Mouse (Mus musculus) neural tube, embryonic 11.5 days (tissue): ENCODE measurements around the gene 1110065P20Rik. TPM values are rescaled to one million over a fixed set of nuclear protein-coding genes. Genes with fewer than 3 reads are reported as not detected.

Source experiments
- ATAC-seq: fragments of 200-750 bp; cut with Nextera tagmentation; 2 replicates; pipeline ENCODE4 v1.8.0; 2017; ENCODE audit warnings: moderate number of reproducible peaks, mild to moderate bottlenecking, moderate TSS enrichment, moderate library complexity; ENCODE audit not compliant: insufficient read depth, low FRiP score, low TSS enrichment
- DNase-seq: peaks from one replicate; pipeline ENCODE4 v3.0.0-alpha.2; 2015; ENCODE audit warnings: low spot score
- H3K27ac ChIP-seq: fragments of 300-500 bp; sonication (generic); 2 replicates; pipeline ENCODE4 v1.5.1; 2014; ENCODE audit warnings: low read depth, mild to moderate bottlenecking, low read length
- H3K27me3 ChIP-seq: fragments of 300-500 bp; sonication (generic); 2 replicates; pipeline ENCODE4 v1.6.1; 2014; ENCODE audit warnings: mild to moderate bottlenecking, low read length, mixed read lengths; ENCODE audit not compliant: control insufficient read depth, insufficient read depth
- H3K36me3 ChIP-seq: fragments of 300-500 bp; sonication (generic); 2 replicates; pipeline ENCODE4 v1.6.1; 2014; ENCODE audit warnings: mild to moderate bottlenecking, low read length, moderate library complexity, mixed read lengths; ENCODE audit not compliant: control insufficient read depth, insufficient read depth
- H3K4me1 ChIP-seq: fragments of 300-500 bp; sonication (generic); 2 replicates; pipeline ENCODE4 v1.6.1; 2014; ENCODE audit warnings: low read length, mixed read lengths; ENCODE audit not compliant: control insufficient read depth, insufficient read depth
- H3K4me2 ChIP-seq: fragments of 300-500 bp; sonication (generic); 2 replicates; pipeline ENCODE4 v1.6.1; 2014; ENCODE audit warnings: low read depth, mild to moderate bottlenecking, moderate library complexity
- H3K4me3 ChIP-seq: fragments of 300-500 bp; sonication (generic); 2 replicates; pipeline ENCODE4 v1.5.1; 2014; ENCODE audit warnings: low read depth, low read length
- H3K9ac ChIP-seq: fragments of 300-500 bp; sonication (generic); 2 replicates; pipeline ENCODE4 v1.6.1; 2014; ENCODE audit warnings: mild to moderate bottlenecking, low read length
- H3K9me3 ChIP-seq: fragments of 300-500 bp; sonication (generic); 2 replicates; pipeline ENCODE4 v1.6.1; 2016; ENCODE audit warnings: low read length; ENCODE audit not compliant: control insufficient read depth
- WGBS: fragments of 180-500 bp; shearing (Covaris S2); extraction: QIAGEN DNeasy Blood & Tissue Kit; methylation state at CpG from one replicate; pipeline ENCODE4 v1.1.7; 2014; 5-methylcytosine and 5-hydroxymethylcytosine counted together
- polyA plus RNA-seq: library from polyadenylated mRNA; unstranded; fragments of >200 nt; fragmentation: Nextera tagmentation; extraction: Ambion mirVana; gene quantifications from 2 replicates; pipeline ENCODE4 v1.2.1, GENCODE M21; 2014

The 1110065P20Rik gene
- polyA plus RNA-seq, 1 experiment from 2014 or later = 36.5 TPM

DNA sequence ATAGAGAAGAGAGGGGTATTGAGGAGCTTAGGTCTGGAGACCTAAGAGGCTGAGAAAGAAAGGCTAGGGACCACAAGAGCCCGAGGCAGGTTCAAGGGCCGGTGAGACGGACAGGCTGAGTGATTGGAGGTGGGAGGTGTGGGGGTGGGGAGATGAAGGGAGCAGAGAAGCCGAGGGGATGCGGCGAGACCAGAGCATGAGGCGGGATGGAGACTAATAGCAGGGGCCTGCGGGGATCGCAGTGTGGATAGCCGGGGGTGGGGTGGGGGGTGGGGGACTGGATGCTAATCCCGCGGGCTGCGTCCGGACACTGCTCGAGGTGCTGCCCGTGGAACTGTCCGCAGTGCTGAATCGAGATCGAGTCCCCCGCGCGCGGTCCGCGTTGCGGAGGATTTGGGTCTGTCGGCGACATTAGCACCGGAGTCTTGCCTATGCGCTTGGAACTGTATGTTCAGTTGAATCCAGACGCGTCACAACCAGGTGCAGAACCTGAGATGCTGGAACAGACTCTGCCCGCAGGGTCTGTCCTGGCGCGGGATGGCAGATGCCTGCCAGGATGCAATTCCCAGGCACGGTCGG, 31.2 kb upstream of the 1110065P20Rik start:
- Histone ChIP-seq H3K27me3 (peaks cover 26% of the 10 kb centered on the region), H3K36me3 (no peaks in the 10 kb centered on the region), H3K9ac (peak overlapping the region; percentile 40; the same call in 1 of the 2 replicates), H3K4me1 (peaks cover 2% of the 10 kb centered on the region; the same call in 1 of the 2 replicates), H3K4me2 (peak overlapping the region; percentile 53), H3K9me3 (no peaks in the 10 kb centered on the region), H3K27ac (0 out of 2 replicates have a peak overlapping the region, but pooled peaks have one; percentile 31), H3K4me3 (peak overlapping the region; percentile 40)
- peak; percentile 40 for ATAC-seq
- under 1% methylated on average over 36 of the region's 37 CpGs for WGBS
- DNase-seq = peak; percentile 60

DNA sequence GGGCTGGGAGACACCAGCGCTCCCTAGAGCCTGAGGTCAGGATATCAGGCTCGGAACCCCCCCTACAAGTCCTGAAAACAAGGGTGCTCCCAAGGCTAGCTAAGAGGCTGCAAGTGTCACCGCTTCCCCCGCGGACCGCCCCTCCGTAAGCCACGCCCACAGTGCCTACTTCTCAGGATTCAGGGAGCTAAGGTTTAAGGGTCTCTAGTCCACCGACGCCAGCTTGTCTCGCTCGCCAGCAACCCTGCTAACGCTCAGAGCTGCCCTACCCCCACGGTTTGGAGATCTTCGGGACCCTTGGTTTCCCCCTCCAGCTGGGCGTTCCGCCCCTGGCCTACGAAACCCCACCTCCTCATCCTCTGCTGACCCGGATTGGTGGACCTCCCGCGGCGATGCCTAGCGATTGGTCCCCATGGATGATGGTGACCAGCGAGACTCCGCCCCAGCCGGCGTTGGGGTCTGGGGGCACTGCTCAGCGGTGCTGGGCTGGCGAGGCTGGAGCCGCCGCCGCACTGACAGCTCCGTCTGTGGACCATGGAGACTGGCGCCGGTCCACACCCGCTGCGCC, 30.4 kb upstream of the 1110065P20Rik start:
- peak; percentile 93 for DNase-seq
- Histone ChIP-seq H3K9me3 (no peaks in the 10 kb centered on the region), H3K36me3 (no peaks in the 10 kb centered on the region), H3K4me1 (peaks cover 2% of the 10 kb centered on the region; the same call in 1 of the 2 replicates), H3K9ac (peak overlapping the region; percentile 19), H3K4me3 (peak overlapping the region; percentile 40), H3K4me2 (peak overlapping the region; percentile 53), H3K27me3 (peaks cover 26% of the 10 kb centered on the region), H3K27ac (peak overlapping the region; percentile 34; the same call in 1 of the 2 replicates)
- under 1% methylated on average over 37 of the region's 37 CpGs for WGBS
- peak; percentile 97 for ATAC-seq

DNA sequence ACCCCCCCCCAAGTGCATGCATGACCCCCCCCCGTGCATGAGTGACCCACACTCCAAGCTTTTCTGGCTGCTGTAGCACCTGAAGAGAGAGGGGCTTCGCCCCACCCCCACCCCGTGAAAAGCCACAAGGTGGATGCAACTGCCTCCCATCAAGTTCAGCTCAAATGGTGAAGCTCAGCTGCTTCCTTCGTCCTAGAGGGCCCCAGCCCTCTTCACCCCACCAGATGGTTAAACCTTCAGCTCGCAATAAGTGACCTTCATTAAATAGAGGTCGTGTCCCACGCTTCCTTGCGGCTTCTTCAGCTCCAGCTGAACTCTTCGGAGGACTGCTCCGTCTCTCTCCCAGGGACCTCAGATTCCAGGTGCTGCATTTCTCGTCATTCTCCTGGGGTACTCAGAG, 29.6 kb upstream of the 1110065P20Rik start, which contains the start of gene Epha10:
Gene Epha10, plus strand, starts transcription at position 301 of the 400 bp plus-strand sequence.
- ATAC-seq (no peak), DNase-seq (no peak)
- no peaks in the 10 kb centered on the region for H3K9me3 ChIP-seq
- peaks cover 24% of the 10 kb centered on the region for H3K27me3 ChIP-seq
- H3K4me2 ChIP-seq = peak within 1 kb of the TSS; percentile 53
- peak within 1 kb of the TSS; percentile 19 for H3K9ac ChIP-seq
- H3K27ac ChIP-seq = peak within 1 kb of the TSS; percentile 34; the same call in 1 of the 2 replicates
- peaks cover 2% of the 10 kb centered on the region; the same call in 1 of the 2 replicates for H3K4me1 ChIP-seq
- 2% methylated on average over 10 of the region's 11 CpGs for WGBS
- no peaks in the 10 kb centered on the region for H3K36me3 ChIP-seq
- H3K4me3 ChIP-seq = peak within 1 kb of the TSS; percentile 40

DNA sequence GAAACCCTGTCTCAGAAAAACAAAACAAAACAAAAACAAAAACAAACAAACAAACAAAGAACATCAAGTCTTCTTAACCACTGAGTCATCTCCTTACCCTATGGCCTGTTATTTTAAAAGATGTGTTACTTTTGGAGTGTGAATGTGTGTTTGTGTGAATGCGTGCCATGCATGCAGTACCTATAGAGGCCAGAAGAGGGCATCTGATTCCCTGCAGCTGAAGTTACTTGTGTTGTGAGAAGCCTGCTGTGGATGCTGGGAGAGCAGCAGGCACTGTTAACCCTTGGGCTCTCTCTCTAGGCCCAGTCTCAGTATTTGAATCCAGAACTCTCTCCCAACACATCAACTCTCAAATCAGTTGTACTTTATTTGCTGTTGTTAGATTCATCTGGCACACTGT, 21.7 kb upstream of the 1110065P20Rik start:
- no peaks in the 10 kb centered on the region; the same call in 1 of the 2 replicates for H3K36me3 ChIP-seq
- no peak overlapping the region for H3K4me3 ChIP-seq
- no peaks in the 10 kb centered on the region for H3K4me1 ChIP-seq
- no peak overlapping the region for H3K9ac ChIP-seq
- no peaks in the 10 kb centered on the region for H3K27me3 ChIP-seq
- DNase-seq = no peak
- 0 out of 2 replicates have a peak, but pooled peaks cover 3% of the 10 kb centered on the region for H3K9me3 ChIP-seq
- WGBS = 90% methylated on average over 1 of the region's 1 CpGs
- H3K4me2 ChIP-seq = no peak overlapping the region
- no peak for ATAC-seq
- H3K27ac ChIP-seq = no peak overlapping the region

DNA sequence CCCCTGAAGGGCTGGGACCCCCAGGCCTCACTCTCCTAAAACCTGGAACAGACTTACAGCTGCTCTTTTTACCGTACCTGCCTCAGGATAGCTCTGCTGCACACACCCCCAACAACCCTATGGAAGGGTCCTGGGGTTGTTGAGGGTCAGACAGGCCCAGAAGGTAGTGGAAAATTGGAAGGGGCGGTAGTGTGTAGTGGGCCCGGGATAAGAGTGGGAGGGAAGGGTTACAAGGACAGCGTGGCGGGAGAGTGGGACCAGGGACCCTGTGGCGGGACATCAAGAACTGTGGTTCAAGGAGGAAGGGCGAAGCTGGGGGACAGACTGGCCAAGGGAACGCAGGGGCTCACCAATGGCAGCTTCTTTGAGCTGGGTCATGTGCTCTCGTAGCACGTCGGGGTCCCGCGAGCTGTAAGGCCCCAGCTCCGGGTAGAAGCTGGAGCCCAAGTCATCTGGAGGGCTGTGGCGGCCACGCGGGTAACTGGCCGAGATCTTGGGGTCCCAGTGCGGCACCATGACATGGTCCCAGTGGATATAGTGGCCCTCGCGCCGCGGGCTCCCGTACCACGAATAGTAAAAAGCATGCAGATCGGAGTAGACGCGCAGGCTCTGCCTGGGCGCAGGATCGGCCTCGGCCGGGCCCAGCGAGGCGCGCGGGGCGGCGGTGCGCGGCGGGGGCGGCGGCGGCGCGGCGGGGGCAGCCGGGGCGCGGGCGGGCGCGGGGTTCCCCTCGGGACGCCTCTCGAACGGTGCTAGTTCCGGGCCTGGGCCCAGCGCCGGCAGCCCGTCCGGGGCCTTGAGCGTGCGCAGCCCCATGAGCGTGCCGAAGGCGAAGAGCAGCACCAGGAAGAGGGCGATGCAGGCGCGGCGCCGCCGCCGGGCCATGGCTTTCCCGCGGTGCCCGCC, 10.5 kb upstream of the 1110065P20Rik start, which contains the start of gene Maneal:
Gene Maneal, minus strand, starts transcription at position 889 of the 906 bp plus-strand sequence.
- Histone ChIP-seq H3K4me2 (peak within 1 kb of the TSS; percentile 80), H3K36me3 (peaks cover 1% of the 10 kb centered on the region; the same call in 1 of the 2 replicates), H3K4me1 (peaks cover 5% of the 10 kb centered on the region; the same call in 1 of the 2 replicates), H3K9me3 (no peaks in the 10 kb centered on the region), H3K9ac (peak within 1 kb of the TSS; percentile 78), H3K27ac (peak within 1 kb of the TSS; percentile 60), H3K4me3 (peak within 1 kb of the TSS; percentile 64), H3K27me3 (peaks cover 4% of the 10 kb centered on the region; the same call in 1 of the 2 replicates)
- ATAC-seq = peak; percentile 58
- whole genome bisulfite sequencing = 5% methylated on average over 47 of the region's 77 CpGs
- DNase-seq = peak; percentile 30

DNA sequence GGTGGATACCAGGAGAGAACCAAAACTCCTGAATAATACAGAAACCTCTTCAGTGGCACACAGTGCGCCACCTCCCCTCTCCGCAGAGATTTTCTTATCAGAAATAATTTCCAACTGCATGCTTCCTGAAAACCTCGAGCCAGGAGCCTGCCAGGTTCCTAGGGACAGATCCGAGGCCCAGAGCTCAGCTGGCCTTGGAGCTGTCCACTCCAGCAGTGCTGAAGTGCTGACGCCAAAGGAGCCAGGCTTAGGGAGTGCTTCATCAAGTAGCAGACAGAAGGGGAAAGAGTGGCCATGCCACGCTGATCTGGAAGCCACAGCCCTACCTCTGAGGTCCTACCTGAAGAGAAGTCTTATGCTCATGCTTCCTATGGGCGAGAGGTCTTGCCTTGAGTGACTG, 9.4 kb upstream of the 1110065P20Rik start:
- DNase-seq = peak; percentile 75
- peaks cover 2% of the 10 kb centered on the region; the same call in 1 of the 2 replicates for H3K36me3 ChIP-seq

DNA sequence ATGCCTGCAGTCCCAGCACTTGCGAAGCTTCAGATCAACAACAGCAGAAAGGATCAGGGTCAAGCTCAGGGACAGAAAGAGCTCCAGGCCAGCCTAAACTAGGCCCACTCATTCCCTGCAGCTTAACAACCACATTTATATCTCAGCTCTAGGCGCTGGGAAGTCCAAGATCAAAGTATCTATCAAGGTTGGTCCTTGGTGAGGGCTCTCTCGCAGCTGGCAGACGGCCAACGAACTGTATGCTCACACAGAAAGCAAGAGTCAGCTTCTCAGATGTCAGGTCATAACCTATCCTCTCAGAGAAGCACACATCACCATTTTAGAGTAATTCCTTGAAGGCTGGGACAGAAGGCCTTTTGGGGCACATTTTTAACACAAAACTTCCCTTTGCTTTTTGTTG, 7.4 kb upstream of the 1110065P20Rik start:
- 75% methylated on average over 5 of the region's 5 CpGs for WGBS
- Histone ChIP-seq H3K4me3 (no peak overlapping the region), H3K36me3 (peaks cover 6% of the 10 kb centered on the region; the same call in 1 of the 2 replicates), H3K4me1 (peaks cover 5% of the 10 kb centered on the region; the same call in 1 of the 2 replicates), H3K27me3 (peaks cover 4% of the 10 kb centered on the region; the same call in 1 of the 2 replicates), H3K4me2 (no peak overlapping the region), H3K27ac (no peak overlapping the region), H3K9me3 (no peaks in the 10 kb centered on the region), H3K9ac (no peak overlapping the region)
- ATAC-seq (no peak), DNase-seq (no peak)

More for the DNA sequence above, 9.4 kb upstream of the 1110065P20Rik start:
- Histone ChIP-seq H3K27me3 (peaks cover 4% of the 10 kb centered on the region; the same call in 1 of the 2 replicates), H3K9ac (no peak overlapping the region), H3K4me1 (peaks cover 5% of the 10 kb centered on the region; the same call in 1 of the 2 replicates), H3K4me2 (peak overlapping the region; percentile 12; the same call in 1 of the 2 replicates), H3K9me3 (no peaks in the 10 kb centered on the region), H3K27ac (no peak overlapping the region), H3K4me3 (no peak overlapping the region)
- ATAC-seq = no peak
- WGBS = 21% methylated on average over 7 of the region's 7 CpGs

DNA sequence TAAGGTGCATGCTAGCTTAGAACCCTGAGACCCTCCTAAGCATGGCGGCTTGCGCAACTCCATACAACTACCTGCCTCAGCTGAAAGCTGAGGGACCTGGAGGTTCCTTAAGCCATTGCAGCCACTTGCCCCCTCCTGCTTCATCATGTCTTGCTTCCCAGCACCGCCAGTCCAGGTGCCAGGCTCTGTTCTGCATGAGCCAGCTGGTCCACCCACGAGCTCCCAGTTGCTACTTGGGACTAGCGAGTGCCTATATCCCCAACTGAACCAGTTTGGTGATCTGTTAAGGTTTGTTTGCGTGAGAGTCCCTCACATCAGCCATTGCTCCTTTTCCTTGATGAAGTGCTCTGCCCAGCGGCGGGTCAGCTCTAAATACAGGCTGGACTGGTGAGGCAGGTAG, 5.3 kb upstream of the 1110065P20Rik start:
- H3K4me2 ChIP-seq = no peak overlapping the region
- H3K4me3 ChIP-seq = no peak overlapping the region
- 94% methylated on average over 8 of the region's 8 CpGs for WGBS
- H3K27me3 ChIP-seq = peaks cover under 1% of the 10 kb centered on the region; the same call in 1 of the 2 replicates
- H3K36me3 ChIP-seq = peaks cover 6% of the 10 kb centered on the region; the same call in 1 of the 2 replicates
- H3K9me3 ChIP-seq = no peaks in the 10 kb centered on the region
- H3K4me1 ChIP-seq = peaks cover 8% of the 10 kb centered on the region
- no peak overlapping the region for H3K9ac ChIP-seq
- DNase-seq (no peak), ATAC-seq (no peak)
- H3K27ac ChIP-seq = no peak overlapping the region
